Mouse (Mus musculus): Measurements from ENCODE around the gene Rab11fip5. TPM values are rescaled to one million over a fixed set of nuclear protein-coding genes. Genes with fewer than 3 reads are reported as not detected.
A peak's percentile ranks its signal among the peaks of the same experiment; 100 is the strongest.

Rab11fip5 gene
- total RNA-seq, 2 experiments from 2014 or later, result 53.9 to 54.0 TPM

GRCm38 (mm10) chr6:85377066-85377734 lies 2.8 kb upstream of the Rab11fip5 start:
- intact Hi-C loops (cut with DNase I), result no loop called here
- no peak for DNase-seq

GRCm38 (mm10) chr6:85374734-85375114 lies 290 bp upstream of the Rab11fip5 start:
- intact Hi-C loops (cut with DNase I), result no loop called here
- DNase-seq, result peak; percentile 96 to 97

- no peak for DNase-seq
- intact Hi-C loops (cut with DNase I), result no loop called here
These were observed 1.2 kb downstream of the Rab11fip5 start for GRCm38 (mm10) chr6:85373066-85373860.

GRCm38 (mm10) chr6:85372496-85372895 lies 1.9 kb downstream of the Rab11fip5 start:
- intact Hi-C loops (cut with DNase I), result no loop called here
- peak; percentile 35 to 44 for DNase-seq

- DNase-seq, result no peak
- intact Hi-C loops (cut with DNase I), result no loop called here
These were observed 2.5 kb downstream of the Rab11fip5 start for GRCm38 (mm10) chr6:85371859-85372405.

- no peak for DNase-seq
- intact Hi-C loops (cut with DNase I), result no loop called here
These were observed 3.6 kb downstream of the Rab11fip5 start for GRCm38 (mm10) chr6:85370666-85371430.

- DNase-seq, result no peak
These were observed 4.4 kb downstream of the Rab11fip5 start for GRCm38 (mm10) chr6:85370041-85370440.

GRCm38 (mm10) chr6:85369181-85369860 lies 5.1 kb downstream of the Rab11fip5 start:
- peak; percentile 82 to 86 for DNase-seq
- intact Hi-C loops (cut with DNase I), result no loop called here

More at GRCm38 (mm10) chr6:85370041-85370440, 4.4 kb downstream of the Rab11fip5 start:
- intact Hi-C loops (cut with DNase I), result no loop called here

GRCm38 (mm10) chr6:85368722-85369121 lies 5.7 kb downstream of the Rab11fip5 start:
- intact Hi-C loops (cut with DNase I), result no loop called here

GRCm38 (mm10) chr6:85368166-85368565 lies 6.3 kb downstream of the Rab11fip5 start:
- no peak for DNase-seq
- intact Hi-C loops (cut with DNase I), result no loop called here

More at GRCm38 (mm10) chr6:85368722-85369121, 5.7 kb downstream of the Rab11fip5 start:
- DNase-seq, result no peak

GRCm38 (mm10) chr6:85366387-85366786 lies 8.0 kb downstream of the Rab11fip5 start:
- DNase-seq, result peak; percentile 44 to 52
- intact Hi-C loops (cut with DNase I), result no loop called here

- intact Hi-C loops (cut with DNase I), result no loop called here
- DNase-seq, result no peak
These were observed 10.0 kb downstream of the Rab11fip5 start for GRCm38 (mm10) chr6:85364439-85364838.

GRCm38 (mm10) chr6:85363906-85364260 lies 10.6 kb downstream of the Rab11fip5 start:
- intact Hi-C loops (cut with DNase I), result no loop called here
- DNase-seq, result no peak

GRCm38 (mm10) chr6:85363231-85363905 lies 11.1 kb downstream of the Rab11fip5 start:
- no peak for DNase-seq
- intact Hi-C loops (cut with DNase I), result no loop called here

- intact Hi-C loops (cut with DNase I), result no loop called here
- no peak for DNase-seq
These were observed 11.8 kb downstream of the Rab11fip5 start for GRCm38 (mm10) chr6:85362610-85363009.

GRCm38 (mm10) chr6:85360311-85360710 lies 14.1 kb downstream of the Rab11fip5 start:
- intact Hi-C loops (cut with DNase I), result no loop called here
- no peak for DNase-seq

- intact Hi-C loops (cut with DNase I), result no loop called here
- no peak for DNase-seq
These were observed 15.6 kb downstream of the Rab11fip5 start for GRCm38 (mm10) chr6:85358877-85359276.

- DNase-seq, result no peak
- intact Hi-C loops (cut with DNase I), result no loop called here
These were observed 17.6 kb downstream of the Rab11fip5 start for GRCm38 (mm10) chr6:85356682-85357465.

GRCm38 (mm10) chr6:85355753-85356152 lies 18.7 kb downstream of the Rab11fip5 start:
- intact Hi-C loops (cut with DNase I), result no loop called here
- no peak for DNase-seq

All from heart, postnatal 14 days (tissue).